Mouse (Mus musculus) E14TG2a.4 (cell line): Measurements from ENCODE around the gene Agt.

ENCODE experiments used
- CTCF ChIP-seq: conservative IDR thresholded peaks from 2 replicates; pipeline ENCODE4 v1.5.1; 2014; ENCODE audit warnings: low read length
- POU5F1 ChIP-seq: IDR thresholded peaks from 2 replicates; pipeline ENCODE4 v1.6.1; 2014; ENCODE audit warnings: low read length, borderline replicate concordance

- TF ChIP-seq CTCF (no peak), POU5F1 (no peak)
Observed at GRCm38 (mm10) chr8:124535451-124535850, 34.1 kb downstream of the Agt start.
